Mouse (Mus musculus): ENCODE data around the gene Cd19. TPM values are rescaled to one million over a fixed set of nuclear protein-coding genes. Genes with fewer than 3 reads are reported as not detected.
"Not testable (repeated sequence)": the region's sequence is repeated elsewhere in the genome, so short reads cannot be mapped to it uniquely, and the experiment has no call there.

The Cd19 gene
- total and polyA plus RNA-seq, 3 experiments = not detected

DNA sequence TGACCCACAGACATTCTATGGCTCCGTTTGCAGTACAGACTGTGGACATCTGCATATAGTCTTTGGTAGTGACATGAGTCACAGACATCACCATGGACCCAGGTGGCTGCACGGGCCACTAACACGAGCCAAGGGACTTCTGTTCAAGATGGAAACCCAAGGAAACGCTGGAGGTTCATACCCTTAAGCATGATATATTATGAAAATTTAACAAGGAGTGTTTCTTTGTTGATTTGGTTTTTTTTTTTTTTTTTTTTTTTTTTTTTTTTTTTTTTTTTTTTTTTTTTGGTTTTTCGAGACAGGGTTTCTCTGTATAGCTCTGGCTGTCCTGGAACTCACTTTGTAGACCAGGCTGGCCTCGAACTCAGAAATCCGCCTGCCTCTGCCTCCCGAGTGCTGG lies 12.2 kb downstream of the Cd19 start:
- not testable (repeated sequence) for H3K9me3 ChIP-seq (replicated peaks; ENCODE audit: insufficient read depth, low read length); H3K9ac ChIP-seq (ENCODE audit: control insufficient read depth, low read depth, low read length, poor library complexity, severe bottlenecking); H3K27me3 ChIP-seq (ENCODE audit: control insufficient read depth in 1 of 2, insufficient read depth in 2 of 2, low read length in 2 of 2); H3K27ac ChIP-seq (ENCODE audit: control insufficient read depth, low read depth, low read length); H3K79me2 ChIP-seq (ENCODE audit: control insufficient read depth, insufficient read depth, low read length, poor library complexity); H3K4me1 ChIP-seq (ENCODE audit: control insufficient read depth in 1 of 2, insufficient read depth in 2 of 2, low read length in 2 of 2); H3K36me3 ChIP-seq (ENCODE audit: control insufficient read depth in 1 of 2, insufficient read depth in 2 of 2, low read length in 2 of 2); H3K4me3 ChIP-seq (ENCODE audit: control insufficient read depth in 1 of 2, insufficient read depth in 1 of 2, low read depth in 2 of 2, low read length in 2 of 2); DNase-seq (ENCODE audit: low read depth, low spot score)
- TF ChIP-seq ZNF384 (IDR thresholded peaks at IDR 0.05; ENCODE audit: low read depth, low read length) = peak; percentile 56; the same call in 1 of the 2 replicates

DNA sequence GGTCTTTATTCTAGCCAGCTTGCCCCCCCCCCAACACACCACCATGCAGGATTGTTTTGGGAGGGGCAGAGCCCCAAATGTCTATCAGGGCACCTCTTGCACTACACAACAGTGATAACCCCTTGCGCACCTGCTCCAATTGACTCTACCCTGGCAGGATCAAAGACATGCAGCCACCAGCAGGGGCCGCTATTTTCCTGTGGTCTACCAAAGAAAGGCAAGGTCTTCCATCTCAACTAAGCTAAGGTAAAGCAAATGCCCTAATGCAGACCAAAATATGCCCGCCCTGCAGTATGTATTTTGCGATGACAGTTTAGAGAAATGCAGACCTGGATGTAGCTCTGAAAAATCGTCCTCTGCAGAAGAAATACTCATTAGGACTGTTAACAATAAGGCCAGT lies 15.1 kb downstream of the Cd19 start:
- no peak overlapping the region for H3K4me3 ChIP-seq (ENCODE audit: control insufficient read depth in 1 of 2, insufficient read depth in 1 of 2, low read depth in 2 of 2, low read length in 2 of 2)
- peaks cover 0 to 14% of the 10 kb centered on the region in 2 experiments; a peak in 2 of 4 replicates for H3K4me1 ChIP-seq (ENCODE audit: control insufficient read depth in 1 of 2, insufficient read depth in 2 of 2, low read length in 2 of 2)
- no peak overlapping the region for H3K27ac ChIP-seq (ENCODE audit: control insufficient read depth, low read depth, low read length)
- H3K36me3 ChIP-seq (ENCODE audit: control insufficient read depth in 1 of 2, insufficient read depth in 2 of 2, low read length in 2 of 2) = peaks cover 0 to 18% of the 10 kb centered on the region in 2 experiments; a peak in 2 of 4 replicates
- DNase-seq (ENCODE audit: low read depth, low spot score) = peak; percentile 90
- no peak for TF ChIP-seq USF2 (IDR thresholded peaks at IDR 0.05; ENCODE audit: borderline replicate concordance in 1 of 2, insufficient read depth in 1 of 2, low read depth in 1 of 2, low read length in 2 of 2)
- no peak for TF ChIP-seq TAL1 (IDR thresholded peaks at IDR 0.05; ENCODE audit: low read length)
- TF ChIP-seq JUND (IDR thresholded peaks at IDR 0.05; ENCODE audit: low read depth, low read length) = no peak
- TF ChIP-seq GATA1 (IDR thresholded peaks at IDR 0.05; ENCODE audit: low read depth, low read length) = no peak
- no peak for TF ChIP-seq MAX (IDR thresholded peaks at IDR 0.05; ENCODE audit: low read length)
- TF ChIP-seq MXI1 (IDR thresholded peaks at IDR 0.05; ENCODE audit: low read depth, low read length) = no peak
- no peak for TF ChIP-seq CHD2 (IDR thresholded peaks at IDR 0.05; ENCODE audit: low read length)
- TF ChIP-seq NELFE (IDR thresholded peaks at IDR 0.05; ENCODE audit: low read depth, low read length) = no peak
- TF ChIP-seq BHLHE40 (IDR thresholded peaks at IDR 0.05; ENCODE audit: borderline replicate concordance, low read depth, low read length) = no peak
- TF ChIP-seq RAD21 (IDR thresholded peaks at IDR 0.05; ENCODE audit: low read depth, low read length) = peak; percentile 91
- TF ChIP-seq E2F4 (IDR thresholded peaks at IDR 0.05; ENCODE audit: borderline replicate concordance, low read depth, low read length) = no peak
- TF ChIP-seq GABPA (IDR thresholded peaks at IDR 0.05; ENCODE audit: low read depth, low read length) = no peak
- TF ChIP-seq SIN3A (IDR thresholded peaks at IDR 0.05; ENCODE audit: low read length) = peak; percentile 50; the same call in 1 of the 2 replicates
- no peak for TF ChIP-seq POLR2AphosphoS2 (IDR thresholded peaks at IDR 0.05; ENCODE audit: low read length)
- TF ChIP-seq NRF1 (IDR thresholded peaks at IDR 0.05; ENCODE audit: insufficient read depth, low read depth, low read length, poor library complexity, severe bottlenecking) = no peak; the same call in 1 of the 2 replicates
- TF ChIP-seq POLR2A (IDR thresholded peaks at IDR 0.05; ENCODE audit: control insufficient read depth in 1 of 2, insufficient read depth in 1 of 2, low read depth in 1 of 2, low read length in 2 of 2, poor library complexity in 1 of 2) = no peak
- TF ChIP-seq MYB (IDR thresholded peaks at IDR 0.05; ENCODE audit: low read depth, low read length) = no peak
- no peak for TF ChIP-seq MAFK (IDR thresholded peaks at IDR 0.05; ENCODE audit: borderline replicate concordance, low read depth, low read length)
- peak; percentile 54; the same call in 1 of the 2 replicates for TF ChIP-seq MAZ (IDR thresholded peaks at IDR 0.05; ENCODE audit: low read depth, low read length)
- peak; percentile 85 for TF ChIP-seq ZC3H11A (IDR thresholded peaks at IDR 0.05; ENCODE audit: low read depth, low read length)
- TF ChIP-seq SMC3 (IDR thresholded peaks at IDR 0.05; ENCODE audit: low read depth, low read length) = peak; percentile 93
- TF ChIP-seq MYC (IDR thresholded peaks at IDR 0.05; ENCODE audit: low read depth, low read length) = no peak
- TF ChIP-seq ZKSCAN1 (IDR thresholded peaks at IDR 0.05; ENCODE audit: low read depth, low read length) = no peak
- TF ChIP-seq CTCF (IDR thresholded peaks at IDR 0.05 in 2 of 3, conservative IDR thresholded peaks at IDR 0.05 in 1 of 3; ENCODE audit: control insufficient read depth in 1 of 3, insufficient read depth in 1 of 3, low read depth in 2 of 3, low read length in 3 of 3, poor library complexity in 1 of 3, severe bottlenecking in 1 of 3) = peak; percentile 92 to 97 (median 95)
- TF ChIP-seq USF1 (IDR thresholded peaks at IDR 0.05; ENCODE audit: low read depth, low read length) = no peak
- no peak for TF ChIP-seq TBP (IDR thresholded peaks at IDR 0.05; ENCODE audit: low read depth, low read length)
- no peak for TF ChIP-seq MEF2A (IDR thresholded peaks at IDR 0.05; ENCODE audit: extremely low read depth, insufficient replicate concordance, low read depth, low read length, poor library complexity, severe bottlenecking)
- no peaks in the 10 kb centered on the region for H3K27me3 ChIP-seq (ENCODE audit: control insufficient read depth in 1 of 2, insufficient read depth in 2 of 2, low read length in 2 of 2)
- peaks cover 6% of the 10 kb centered on the region for H3K79me2 ChIP-seq (ENCODE audit: control insufficient read depth, insufficient read depth, low read length, poor library complexity)
- no peak overlapping the region for H3K9ac ChIP-seq (ENCODE audit: control insufficient read depth, low read depth, low read length, poor library complexity, severe bottlenecking)
- no peaks in the 10 kb centered on the region for H3K9me3 ChIP-seq (replicated peaks; ENCODE audit: insufficient read depth, low read length)
